In genomic region chr16:95550496-95550895, GRCm38 (mm10) we compare ENCODE assay signal across 19 mouse cellular contexts. TPM values are rescaled to one million over a fixed set of nuclear protein-coding genes. Genes with fewer than 3 reads are reported as not detected.
DNase-seq lines count a peak whose midpoint lies in the region; ATAC-seq lines count a peak whose summit lies in the region.
"Had no signal": no experiment of that assay in that cellular context is flagged by ENCODE, and none has a peak within 500 bp of the region (broad histone marks: within the 10 kb centered on the region; RNA-seq: fewer than 3 reads in every experiment).

No protein-coding gene starts in this region.

- no peak for ATAC-seq in lung, embryonic 16.5 days (ENCODE audit: low read depth)
- ATAC-seq in hindbrain, embryonic 12.5 days (ENCODE audit: low FRiP score), result no peak
- ATAC-seq: forebrain, embryonic 15.5 days had no signal

- H3K4me2 ChIP-seq in lung, embryonic 16.5 days (ENCODE audit: low read depth, low read length), result no peak overlapping the region
- no peak overlapping the region for H3K4me2 ChIP-seq in hindbrain, embryonic 12.5 days (replicated peaks)
- H3K4me2 ChIP-seq: forebrain, embryonic 15.5 days; heart, embryonic 12.5 days; hindbrain, embryonic 15.5 days had no signal

- WGBS in lung, embryonic 16.5 days, result 82% methylated on average over 5 of the region's 5 CpGs
- WGBS in limb, embryonic 10.5 days, result 85% methylated on average over 5 of the region's 5 CpGs
- WGBS in hindbrain, embryonic 12.5 days, result 89% methylated on average over 5 of the region's 5 CpGs

- H3K9ac ChIP-seq in lung, embryonic 16.5 days (ENCODE audit: low read length), result no peak overlapping the region
- no peak overlapping the region for H3K9ac ChIP-seq in hindbrain, embryonic 12.5 days
- H3K9ac ChIP-seq: forebrain, embryonic 15.5 days; heart, embryonic 12.5 days; hindbrain, embryonic 15.5 days had no signal

- peaks cover 7% of the 10 kb centered on the region for H3K4me1 ChIP-seq in lung, embryonic 16.5 days (replicated peaks; ENCODE audit: control insufficient read depth, insufficient read depth, low read length)
- peaks cover 19% of the 10 kb centered on the region; the same call in 1 of the 2 replicates for H3K4me1 ChIP-seq in limb, embryonic 10.5 days
- H3K4me1 ChIP-seq in hindbrain, embryonic 12.5 days, result no peaks in the 10 kb centered on the region; the same call in 1 of the 2 replicates
- H3K4me1 ChIP-seq: heart, embryonic 12.5 days; hindbrain, embryonic 10.5 days had no signal

- no peaks in the 10 kb centered on the region for H3K36me3 ChIP-seq in lung, embryonic 16.5 days (ENCODE audit: control insufficient read depth, insufficient read depth, low read length)
- no peaks in the 10 kb centered on the region for H3K36me3 ChIP-seq in limb, embryonic 10.5 days
- no peaks in the 10 kb centered on the region for H3K36me3 ChIP-seq in hindbrain, embryonic 12.5 days
- H3K36me3 ChIP-seq: forebrain, embryonic 15.5 days; heart, embryonic 12.5 days; hindbrain, embryonic 10.5 days; hindbrain, embryonic 15.5 days had no signal

- no peaks in the 10 kb centered on the region for H3K27me3 ChIP-seq in lung, embryonic 16.5 days (ENCODE audit: control insufficient read depth, insufficient read depth, low read depth, low read length)
- no peaks in the 10 kb centered on the region for H3K27me3 ChIP-seq in limb, embryonic 10.5 days (ENCODE audit: low read depth, poor library complexity, severe bottlenecking)
- no peaks in the 10 kb centered on the region for H3K27me3 ChIP-seq in hindbrain, embryonic 12.5 days
- H3K27me3 ChIP-seq: forebrain, embryonic 15.5 days; heart, embryonic 12.5 days; hindbrain, embryonic 15.5 days had no signal

- no peaks in the 10 kb centered on the region for H3K9me3 ChIP-seq in lung, embryonic 16.5 days (ENCODE audit: control insufficient read depth, low read length)
- H3K9me3 ChIP-seq in limb, embryonic 10.5 days (replicated peaks), result no peaks in the 10 kb centered on the region
- H3K9me3 ChIP-seq in hindbrain, embryonic 12.5 days (replicated peaks), result no peaks in the 10 kb centered on the region
- H3K9me3 ChIP-seq: forebrain, embryonic 15.5 days; heart, embryonic 12.5 days; hindbrain, embryonic 10.5 days; hindbrain, embryonic 15.5 days had no signal

- peak overlapping the region; percentile 5; the same call in 1 of the 2 replicates for H3K27ac ChIP-seq in lung, embryonic 16.5 days (ENCODE audit: low read length)
- H3K27ac ChIP-seq in limb, embryonic 10.5 days, result 0 out of 2 replicates have a peak overlapping the region, but pooled peaks have one; percentile 9
- H3K27ac ChIP-seq in hindbrain, embryonic 12.5 days, result no peak overlapping the region
- H3K27ac ChIP-seq: forebrain, embryonic 15.5 days; hindbrain, embryonic 10.5 days; hindbrain, embryonic 15.5 days had no signal

- no peak for DNase-seq in lung, postnatal 36 days
- DNase-seq in ZHBTc4 (ENCODE audit: low read depth, low spot score), result peak; percentile 70
- DNase-seq in limb, embryonic 10.5 days (ENCODE audit: low spot score), result no peak
- DNase-seq in adrenal gland, postnatal 4 days (ENCODE audit: low spot score in 2 of 2), result no peak
- DNase-seq in embryo, embryonic 11 days, result no peak
- DNase-seq: adrenal gland, adult 8-10 months; adrenal gland, postnatal 36 days; cerebellum, adult 11 months; cerebellum, adult 8-10 months; cerebellum, postnatal 14 days; gastrocnemius, postnatal 36 days; heart, adult 18-20 months; kidney, adult 11 months had no signal

- no peak overlapping the region for H3K4me3 ChIP-seq in lung, embryonic 16.5 days (ENCODE audit: low read length)
- no peak overlapping the region for H3K4me3 ChIP-seq in limb, embryonic 10.5 days
- H3K4me3 ChIP-seq in hindbrain, embryonic 12.5 days, result no peak overlapping the region
- H3K4me3 ChIP-seq: forebrain, embryonic 15.5 days; heart, embryonic 12.5 days; hindbrain, embryonic 10.5 days; hindbrain, embryonic 15.5 days had no signal

RNA-seq across cellular contexts. Expression of gene Erg, which starts 35.9 kb away (rescaled TPM):
- 11.7 and 11.9 TPM in 2 replicates for polyA plus RNA-seq in lung, embryonic 16.5 days (2015; fragmentation: Nextera tagmentation; extraction: Ambion mirVana)
- polyA plus RNA-seq in limb, embryonic 10.5 days (2016; fragmentation: Nextera tagmentation; extraction: Ambion mirVana), result 6.1 and 6.8 TPM in 2 replicates
- 10 to 100 TPM; 26.8 to 27.0 TPM for total RNA-seq in adrenal gland, postnatal 4 days (2021)
- 7.3 and 7.8 TPM in 2 replicates for polyA plus RNA-seq in hindbrain, embryonic 12.5 days (2016; fragmentation: Nextera tagmentation; extraction: Ambion mirVana)
